Mouse (Mus musculus): ENCODE measurements around the gene Polr2h.

DNA sequence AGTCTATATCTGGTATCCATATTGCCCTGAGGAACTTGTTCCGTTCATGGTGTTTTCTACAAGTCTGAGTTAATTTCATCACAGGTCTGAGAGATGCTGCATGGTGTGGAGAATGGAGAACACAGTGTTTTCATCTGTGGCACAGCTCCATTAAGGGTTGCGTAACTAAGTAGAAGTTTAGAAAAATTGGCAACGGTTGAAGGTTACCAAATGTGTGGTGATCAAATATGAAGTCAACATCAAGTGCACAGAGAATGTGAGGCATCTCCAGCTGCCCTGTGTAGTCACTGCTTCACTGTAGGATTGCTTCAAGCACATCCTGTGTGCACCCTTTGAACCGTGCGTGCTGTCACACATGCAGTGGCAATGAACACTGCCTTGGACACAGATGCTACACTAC is 38.6 kb downstream of the Polr2h start:
- TF ChIP-seq REST (IDR thresholded peaks at IDR 0.05; ENCODE audit: insufficient read depth, insufficient read length) (no peak), POLR2A (IDR thresholded peaks at IDR 0.05; ENCODE audit: insufficient read length, low read depth) (no peak), MAX (IDR thresholded peaks at IDR 0.05; ENCODE audit: low read depth) (no peak)

Measured in myocyte (in vitro differentiated cells).